Mouse (Mus musculus) forebrain, embryonic 11.5 days (tissue): ENCODE data around the gene Mcu. TPM values are rescaled to one million over a fixed set of nuclear protein-coding genes. Genes with fewer than 3 reads are reported as not detected.

ENCODE experiments used
- ATAC-seq: fragments of 200-750 bp; cut with Nextera tagmentation; replicated peaks from 2 replicates; pipeline ENCODE4 v1.8.0; 2017; ENCODE audit warnings: moderate TSS enrichment; ENCODE audit not compliant: low FRiP score
- DNase-seq: peaks from one replicate; pipeline ENCODE4 v3.0.0-alpha.2; 2017; ENCODE audit warnings: low spot score
- H3K27ac ChIP-seq: fragments of 300-500 bp; sonication (generic); 2 replicates; pipeline ENCODE4 v1.5.1; 2014; ENCODE audit warnings: low read depth, low read length
- H3K27me3 ChIP-seq: fragments of 300-500 bp; sonication (generic); 2 replicates; pipeline ENCODE4 v1.6.1; 2014; ENCODE audit warnings: mild to moderate bottlenecking, low read length, mixed read lengths; ENCODE audit not compliant: control insufficient read depth, insufficient read depth
- H3K36me3 ChIP-seq: fragments of 300-500 bp; sonication (generic); 2 replicates; pipeline ENCODE4 v1.6.1; 2014; ENCODE audit warnings: mild to moderate bottlenecking, low read length, moderate library complexity, mixed read lengths; ENCODE audit not compliant: control insufficient read depth, insufficient read depth
- H3K4me1 ChIP-seq: fragments of 300-500 bp; sonication (generic); replicated peaks from 2 replicates; pipeline ENCODE4 v1.6.1; 2014; ENCODE audit warnings: low read length, mixed read lengths; ENCODE audit not compliant: control insufficient read depth, insufficient read depth
- H3K4me2 ChIP-seq: fragments of 300-500 bp; sonication (generic); 2 replicates; pipeline ENCODE4 v1.6.1; 2014; ENCODE audit warnings: low read depth, mild to moderate bottlenecking, low read length, moderate library complexity, mixed read lengths; ENCODE audit not compliant: severe bottlenecking
- H3K4me3 ChIP-seq: fragments of 300-500 bp; sonication (generic); 2 replicates; pipeline ENCODE4 v1.5.1; 2014; ENCODE audit warnings: low read depth, low read length
- H3K9ac ChIP-seq: fragments of 300-500 bp; sonication (generic); 2 replicates; pipeline ENCODE4 v1.6.1; 2014; ENCODE audit warnings: low read length
- H3K9me3 ChIP-seq: fragments of 300-500 bp; sonication (generic); 2 replicates; pipeline ENCODE4 v1.6.1; 2016; ENCODE audit warnings: low read length, mixed read lengths; ENCODE audit not compliant: control insufficient read depth
- WGBS: fragments of 180-500 bp; shearing (Covaris S2); extraction: QIAGEN DNeasy Blood & Tissue Kit; methylation state at CpG from one replicate; pipeline ENCODE4 v1.1.7; 2014; 5-methylcytosine and 5-hydroxymethylcytosine counted together
- polyA plus RNA-seq: library from polyadenylated mRNA; unstranded; fragments of >200 nt; fragmentation: Nextera tagmentation; extraction: Ambion mirVana; gene quantifications from 2 replicates; pipeline ENCODE4 v1.2.1, GENCODE M21; 2014

The Mcu gene
- polyA plus RNA-seq, 1 experiment from 2014 or later: 22.3 TPM

DNA sequence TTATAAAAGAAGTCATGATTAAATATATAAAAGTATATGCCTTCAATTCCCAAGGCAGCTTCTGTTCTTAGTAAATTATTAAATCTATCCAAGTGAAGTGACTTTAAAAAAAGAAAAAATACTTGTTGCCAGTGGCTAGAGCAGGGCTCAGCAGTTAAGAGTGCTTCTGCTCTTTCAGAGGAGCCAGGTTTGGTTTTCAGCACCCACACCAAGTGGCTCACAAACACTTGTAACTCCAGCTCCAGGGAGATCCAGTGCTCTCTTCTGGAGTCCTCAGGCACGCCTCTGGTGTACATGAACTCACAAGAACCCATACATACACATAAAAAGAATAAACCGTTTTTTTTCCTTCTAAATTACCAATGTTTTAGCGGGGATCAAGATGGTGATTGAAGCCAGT, 116.3 kb downstream of the Mcu start:
- Histone ChIP-seq H3K36me3 (no peaks in the 10 kb centered on the region), H3K9ac (no peak overlapping the region), H3K27ac (no peak overlapping the region), H3K9me3 (no peaks in the 10 kb centered on the region), H3K4me3 (no peak overlapping the region), H3K4me1 (no peaks in the 10 kb centered on the region), H3K4me2 (no peak overlapping the region), H3K27me3 (no peaks in the 10 kb centered on the region)
- 84% methylated on average over 3 of the region's 3 CpGs for WGBS
- ATAC-seq (no peak), DNase-seq (no peak)

GRCm38 (mm10) chr10:59497019-59497418, 119.5 kb downstream of the Mcu start:
- no peak overlapping the region for H3K4me2 ChIP-seq
- no peaks in the 10 kb centered on the region for H3K27me3 ChIP-seq
- H3K27ac ChIP-seq: no peak overlapping the region
- DNase-seq (no peak), ATAC-seq (no peak)
- H3K4me3 ChIP-seq: no peak overlapping the region
- WGBS: 94% methylated on average over 11 of the region's 11 CpGs
- H3K4me1 ChIP-seq: no peaks in the 10 kb centered on the region
- H3K9me3 ChIP-seq: no peaks in the 10 kb centered on the region
- no peaks in the 10 kb centered on the region for H3K36me3 ChIP-seq
- no peak overlapping the region for H3K9ac ChIP-seq

DNA sequence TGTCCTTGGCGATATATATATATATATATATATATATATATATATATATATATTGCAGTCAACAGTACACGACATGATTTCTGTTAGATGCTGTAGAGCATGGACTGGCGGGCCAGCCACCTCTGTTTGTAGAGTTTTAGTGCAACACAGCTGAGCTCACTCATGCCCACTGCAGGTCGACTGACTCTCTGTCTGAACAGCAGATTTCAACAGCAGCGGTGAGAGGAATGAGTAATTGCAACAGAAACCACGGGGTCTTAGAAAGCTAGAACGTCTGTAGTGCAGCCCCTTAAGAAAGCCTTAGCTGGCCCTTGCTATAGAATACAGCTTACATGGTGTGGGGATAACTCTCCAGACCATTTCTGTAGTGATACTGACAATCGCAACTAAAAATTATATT, 121.6 kb downstream of the Mcu start:
- Histone ChIP-seq H3K27ac (no peak overlapping the region), H3K36me3 (no peaks in the 10 kb centered on the region), H3K27me3 (no peaks in the 10 kb centered on the region), H3K4me1 (no peaks in the 10 kb centered on the region), H3K9ac (no peak overlapping the region), H3K9me3 (no peaks in the 10 kb centered on the region), H3K4me3 (no peak overlapping the region), H3K4me2 (no peak overlapping the region)
- WGBS: 85% methylated on average over 8 of the region's 8 CpGs
- ATAC-seq (no peak), DNase-seq (no peak)

DNA sequence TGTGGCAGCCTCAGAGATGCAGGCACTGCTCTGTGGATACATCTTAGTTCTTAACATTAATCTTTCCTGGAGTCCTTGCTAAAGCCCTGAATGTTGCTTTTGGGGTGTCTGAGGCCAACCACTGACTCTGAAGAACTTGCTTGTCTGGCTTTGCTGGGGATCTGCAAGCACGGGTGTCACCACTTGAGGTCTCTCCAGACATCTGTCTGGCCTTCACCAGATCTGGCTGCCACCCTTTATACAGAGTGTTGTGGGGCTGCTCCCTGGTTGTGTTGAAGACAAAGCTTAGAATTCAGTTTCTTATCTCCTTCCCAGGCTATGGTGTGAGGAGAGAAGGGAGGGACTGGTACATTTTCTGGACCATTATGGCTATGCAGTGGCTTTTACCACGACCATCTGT, 122.4 kb downstream of the Mcu start:
- DNase-seq (no peak), ATAC-seq (no peak)
- H3K27me3 ChIP-seq: no peaks in the 10 kb centered on the region
- H3K4me3 ChIP-seq: no peak overlapping the region
- H3K4me1 ChIP-seq: no peaks in the 10 kb centered on the region
- H3K4me2 ChIP-seq: no peak overlapping the region
- no peaks in the 10 kb centered on the region for H3K9me3 ChIP-seq
- no peaks in the 10 kb centered on the region for H3K36me3 ChIP-seq
- H3K9ac ChIP-seq: no peak overlapping the region
- H3K27ac ChIP-seq: no peak overlapping the region
- WGBS: 78% methylated on average over 2 of the region's 2 CpGs

- Histone ChIP-seq H3K9me3 (no peaks in the 10 kb centered on the region), H3K27ac (no peak overlapping the region), H3K9ac (no peak overlapping the region), H3K36me3 (no peaks in the 10 kb centered on the region; the same call in 1 of the 2 replicates), H3K4me3 (no peak overlapping the region), H3K4me2 (no peak overlapping the region), H3K27me3 (no peaks in the 10 kb centered on the region), H3K4me1 (no peaks in the 10 kb centered on the region)
- 80% methylated on average over 8 of the region's 8 CpGs for WGBS
- ATAC-seq (no peak), DNase-seq (no peak)
These were observed 125.6 kb downstream of the Mcu start for GRCm38 (mm10) chr10:59490920-59491319.

DNA sequence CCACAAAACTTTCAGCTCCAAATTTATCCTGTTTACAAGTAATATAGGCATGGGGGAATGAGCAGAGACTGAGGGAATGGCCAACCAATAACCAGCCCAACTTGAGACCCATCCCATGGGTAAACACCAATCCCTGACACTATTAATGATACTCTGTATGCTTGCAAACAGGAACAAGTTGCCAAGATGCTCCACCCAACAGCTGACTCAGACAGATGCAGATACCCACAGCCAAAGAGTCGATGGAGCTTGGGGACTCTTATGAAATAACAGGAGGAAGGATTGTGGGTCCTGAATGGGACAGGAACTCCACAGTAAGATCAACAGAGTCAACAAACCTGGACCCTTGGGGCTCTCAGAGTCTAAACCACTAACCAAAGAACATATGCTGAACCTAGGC, 127.1 kb downstream of the Mcu start:
- Histone ChIP-seq H3K9me3 (no peaks in the 10 kb centered on the region), H3K4me3 (no peak overlapping the region), H3K27me3 (no peaks in the 10 kb centered on the region), H3K36me3 (no peaks in the 10 kb centered on the region; the same call in 1 of the 2 replicates), H3K4me2 (no peak overlapping the region), H3K9ac (no peak overlapping the region), H3K27ac (no peak overlapping the region), H3K4me1 (no peaks in the 10 kb centered on the region)
- DNase-seq (no peak), ATAC-seq (no peak)
- 92% methylated on average over 1 of the region's 1 CpGs for WGBS

- H3K4me3 ChIP-seq: no peak overlapping the region
- no peak for ATAC-seq
- no peaks in the 10 kb centered on the region for H3K9me3 ChIP-seq
- H3K27ac ChIP-seq: no peak overlapping the region
- H3K4me1 ChIP-seq: no peaks in the 10 kb centered on the region
- no peak for DNase-seq
- no peak overlapping the region for H3K4me2 ChIP-seq
- no peaks in the 10 kb centered on the region; the same call in 1 of the 2 replicates for H3K36me3 ChIP-seq
- no peaks in the 10 kb centered on the region for H3K27me3 ChIP-seq
- WGBS: 92% methylated on average over 2 of the region's 2 CpGs
- H3K9ac ChIP-seq: no peak overlapping the region
These were observed 129.1 kb downstream of the Mcu start for GRCm38 (mm10) chr10:59487351-59487750.

DNA sequence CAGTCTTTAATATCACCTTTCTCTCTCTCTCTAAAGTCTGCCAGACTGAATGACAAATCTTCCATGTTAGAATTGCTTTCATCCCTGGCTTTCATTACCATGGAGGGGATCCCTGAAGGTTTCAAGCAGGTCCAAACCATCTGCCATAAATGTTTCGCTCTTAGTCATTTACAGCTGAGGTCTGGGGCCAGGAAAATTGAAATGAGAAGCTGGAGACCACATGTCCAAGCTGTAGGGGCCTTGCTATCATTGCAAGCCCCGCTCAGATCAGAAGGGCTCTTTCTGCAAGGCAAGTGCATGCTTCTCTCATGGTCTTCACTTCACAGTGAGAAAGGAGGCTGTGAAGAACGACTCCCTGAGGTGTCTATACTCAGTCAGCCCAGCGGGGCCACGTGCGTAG, 132.2 kb downstream of the Mcu start:
- Histone ChIP-seq H3K27me3 (no peaks in the 10 kb centered on the region), H3K9me3 (no peaks in the 10 kb centered on the region; the same call in 1 of the 2 replicates), H3K27ac (no peak overlapping the region), H3K36me3 (no peaks in the 10 kb centered on the region; the same call in 1 of the 2 replicates), H3K9ac (no peak overlapping the region), H3K4me3 (no peak overlapping the region), H3K4me1 (no peaks in the 10 kb centered on the region), H3K4me2 (no peak overlapping the region)
- DNase-seq (no peak), ATAC-seq (no peak)
- WGBS: 91% methylated on average over 6 of the region's 6 CpGs

- Histone ChIP-seq H3K36me3 (no peaks in the 10 kb centered on the region), H3K4me2 (no peak overlapping the region), H3K27ac (no peak overlapping the region), H3K4me1 (no peaks in the 10 kb centered on the region), H3K4me3 (no peak overlapping the region), H3K27me3 (no peaks in the 10 kb centered on the region), H3K9me3 (no peaks in the 10 kb centered on the region; the same call in 1 of the 2 replicates), H3K9ac (no peak overlapping the region)
- DNase-seq: no peak
- ATAC-seq: no peak
- WGBS: 93% methylated on average over 5 of the region's 5 CpGs
These were observed 135.1 kb downstream of the Mcu start for GRCm38 (mm10) chr10:59481381-59481780.
